Mouse (Mus musculus) CH12.LX (cell line): ENCODE data around the gene Dgka. TPM values are rescaled to one million over a fixed set of nuclear protein-coding genes. Genes with fewer than 3 reads are reported as not detected.

Experiments used
- DNase-seq: peaks from one replicate; pipeline ENCODE4 v3.0.0-alpha.2; 2013; ENCODE audit errors: extremely low read depth
- H3K27ac ChIP-seq: 2 replicates; pipeline ENCODE4 v1.5.1; 2012; ENCODE audit warnings: low read depth, mild to moderate bottlenecking, control low read depth, moderate library complexity; ENCODE audit not compliant: insufficient read depth
- H3K27me3 ChIP-seq: replicated peaks from 2 replicates; pipeline ENCODE3; 2012; ENCODE audit warnings: inconsistent platforms
- H3K36me3 ChIP-seq, 2 experiments: replicated peaks in 1 of 2; 2 replicates each; pipeline versions ENCODE3 to v1.6.1; 2012; ENCODE audit warnings: inconsistent platforms in 1 of 2, low read length in 1 of 2, mild to moderate bottlenecking in 1 of 2, mixed read lengths in 1 of 2, moderate library complexity in 1 of 2; ENCODE audit not compliant: control insufficient read depth in 1 of 2, insufficient read depth in 1 of 2
- H3K4me1 ChIP-seq, 2 experiments: 2 replicates each; pipeline ENCODE4 v1.6.1; 2012; ENCODE audit warnings: inconsistent platforms in 1 of 2, moderate library complexity in 1 of 2; ENCODE audit not compliant: insufficient read depth in 2 of 2, control insufficient read depth in 1 of 2
- H3K4me2 ChIP-seq: 2 replicates; pipeline ENCODE4 v1.6.1; 2012; ENCODE audit warnings: low read depth, mild to moderate bottlenecking, control low read depth; ENCODE audit not compliant: poor library complexity, insufficient read depth, severe bottlenecking
- H3K4me3 ChIP-seq, 3 experiments: fragments of 150-350 bp in 1 of 3; sonication (generic) in 1 of 3; replicated peaks in 1 of 3; 2 replicates each; pipeline versions ENCODE3 to v1.5.1; 2011 to 2012; ENCODE audit warnings: low read depth in 2 of 3, low read length in 2 of 3, mild to moderate bottlenecking in 2 of 3, moderate library complexity in 2 of 3, control low read depth in 1 of 3, improper control_type of control experiment in 1 of 3, inconsistent platforms in 1 of 3, mixed read lengths in 1 of 3; ENCODE audit not compliant: poor library complexity in 1 of 3
- H3K79me2 ChIP-seq: replicated peaks from 2 replicates; pipeline ENCODE4 v1.6.1; 2012; ENCODE audit warnings: mild to moderate bottlenecking, moderate library complexity; ENCODE audit not compliant: control insufficient read depth, poor library complexity, insufficient read depth, severe bottlenecking; ENCODE audit errors: extremely low read depth
- H3K9ac ChIP-seq: 2 replicates; pipeline ENCODE4 v1.6.1; 2012; ENCODE audit warnings: low read depth, mild to moderate bottlenecking, control low read depth, moderate library complexity; ENCODE audit not compliant: insufficient read depth
- H3K9me3 ChIP-seq: replicated peaks from 2 replicates; pipeline ENCODE3; 2012; ENCODE audit warnings: low read length, inconsistent platforms, mixed read lengths
- BHLHE40 ChIP-seq: IDR thresholded peaks from 2 replicates; pipeline ENCODE4 v1.6.1; 2011; ENCODE audit warnings: mild to moderate bottlenecking, low read depth, low read length, improper control_type of control experiment
- CTCF ChIP-seq, 2 experiments: IDR thresholded peaks in 1 of 2; conservative IDR thresholded peaks in 1 of 2; 2 replicates each; pipeline ENCODE4 v1.5.1; 2011 to 2012; ENCODE audit warnings: low read depth in 2 of 2, low read length in 2 of 2, improper control_type of control experiment in 1 of 2, inconsistent platforms in 1 of 2, mild to moderate bottlenecking in 1 of 2, moderate library complexity in 1 of 2
- EP300 ChIP-seq: IDR thresholded peaks from 2 replicates; pipeline ENCODE4 v1.6.1; 2011; ENCODE audit warnings: low read length, improper control_type of control experiment
- JUN ChIP-seq: IDR thresholded peaks from 2 replicates; pipeline ENCODE4 v1.6.1; 2011; ENCODE audit warnings: low read depth, mild to moderate bottlenecking, low read length, improper control_type of control experiment, moderate library complexity; ENCODE audit not compliant: insufficient read depth
- KAT2A ChIP-seq: IDR thresholded peaks from 2 replicates; pipeline ENCODE4 v1.6.1; 2012; ENCODE audit warnings: low read length, improper control_type of control experiment, inconsistent platforms; ENCODE audit not compliant: insufficient replicate concordance
- MAFK ChIP-seq: IDR thresholded peaks from 2 replicates; pipeline ENCODE4 v1.6.1; 2011; ENCODE audit warnings: low read length, improper control_type of control experiment; ENCODE audit not compliant: insufficient replicate concordance
- NRF1 ChIP-seq: IDR thresholded peaks from 2 replicates; pipeline ENCODE4 v1.6.1; 2014; ENCODE audit warnings: low read depth, mild to moderate bottlenecking, inconsistent platforms, low read length, improper control_type of control experiment, moderate library complexity
- POLR2AphosphoS2 ChIP-seq: IDR thresholded peaks from 2 replicates; pipeline ENCODE4 v1.6.1; 2011; ENCODE audit warnings: low read depth, low read length, improper control_type of control experiment
- RCOR1 ChIP-seq: conservative IDR thresholded peaks from 2 replicates; pipeline ENCODE4 v1.6.1; 2012; ENCODE audit warnings: low read depth, mild to moderate bottlenecking, inconsistent platforms, low read length, improper control_type of control experiment
- SMC3 ChIP-seq: IDR thresholded peaks from 2 replicates; pipeline ENCODE4 v1.6.1; 2011; ENCODE audit warnings: low read depth, low read length, improper control_type of control experiment
- TBP ChIP-seq: conservative IDR thresholded peaks from 2 replicates; pipeline ENCODE4 v1.6.1; 2011; ENCODE audit warnings: low read depth, low read length, improper control_type of control experiment
- TCF12 ChIP-seq: IDR thresholded peaks from 2 replicates; pipeline ENCODE4 v1.6.1; 2014; ENCODE audit warnings: low read depth, mild to moderate bottlenecking, inconsistent platforms, low read length, improper control_type of control experiment
- UBTF ChIP-seq: IDR thresholded peaks from 2 replicates; pipeline ENCODE4 v1.6.1; 2012; ENCODE audit warnings: low read depth, mild to moderate bottlenecking, inconsistent platforms, low read length, improper control_type of control experiment, moderate library complexity
- USF1 ChIP-seq: IDR thresholded peaks from 2 replicates; pipeline ENCODE4 v1.6.1; 2014; ENCODE audit warnings: low read depth, mild to moderate bottlenecking, inconsistent platforms, low read length, improper control_type of control experiment
- ZKSCAN1 ChIP-seq: IDR thresholded peaks from 2 replicates; pipeline ENCODE4 v1.6.1; 2012; ENCODE audit warnings: low read depth, inconsistent platforms, low read length, improper control_type of control experiment, borderline replicate concordance
- dilution Hi-C: fragments of 300-500 bp; cut with MboI; formaldehyde crosslinking; loops from 2 replicates; pipeline ENCODE4 v1.14.3; 2020; ENCODE audit warnings: low sequenced_read_pairs; ENCODE audit not compliant: extremely low pct_unique_long_range_greater_than_20kb, extremely low pct_ligation_motif_present
- in situ Hi-C: fragments of 300-500 bp; cut with MboI; formaldehyde crosslinking; loops from 3 replicates; pipeline ENCODE4 v1.14.3; 2019; ENCODE audit warnings: low sequenced_read_pairs, low pct_ligation_motif_present, low pct_unique_long_range_greater_than_20kb, mixed read lengths
- polyA plus RNA-seq: library from polyadenylated mRNA; unstranded; fragments of >175 nt; gene quantifications from 2 replicates; pipeline ENCODE4 v1.2.1, GENCODE M21; 2012; ENCODE audit warnings: low read depth; ENCODE audit not compliant: insufficient read length
- total RNA-seq, 2 experiments: library from RNA; depleted of rRNA; stranded (reverse); fragments of 300-350 nt in 1 of 2; fragments of >200 nt in 1 of 2; gene quantifications; 2 replicates each; pipeline ENCODE4 v1.2.3; 2012 to 2014

Gene Dgka
- total and polyA plus RNA-seq, 3 experiments: 3.4 to 9.0 (median 6.6) TPM

DNA sequence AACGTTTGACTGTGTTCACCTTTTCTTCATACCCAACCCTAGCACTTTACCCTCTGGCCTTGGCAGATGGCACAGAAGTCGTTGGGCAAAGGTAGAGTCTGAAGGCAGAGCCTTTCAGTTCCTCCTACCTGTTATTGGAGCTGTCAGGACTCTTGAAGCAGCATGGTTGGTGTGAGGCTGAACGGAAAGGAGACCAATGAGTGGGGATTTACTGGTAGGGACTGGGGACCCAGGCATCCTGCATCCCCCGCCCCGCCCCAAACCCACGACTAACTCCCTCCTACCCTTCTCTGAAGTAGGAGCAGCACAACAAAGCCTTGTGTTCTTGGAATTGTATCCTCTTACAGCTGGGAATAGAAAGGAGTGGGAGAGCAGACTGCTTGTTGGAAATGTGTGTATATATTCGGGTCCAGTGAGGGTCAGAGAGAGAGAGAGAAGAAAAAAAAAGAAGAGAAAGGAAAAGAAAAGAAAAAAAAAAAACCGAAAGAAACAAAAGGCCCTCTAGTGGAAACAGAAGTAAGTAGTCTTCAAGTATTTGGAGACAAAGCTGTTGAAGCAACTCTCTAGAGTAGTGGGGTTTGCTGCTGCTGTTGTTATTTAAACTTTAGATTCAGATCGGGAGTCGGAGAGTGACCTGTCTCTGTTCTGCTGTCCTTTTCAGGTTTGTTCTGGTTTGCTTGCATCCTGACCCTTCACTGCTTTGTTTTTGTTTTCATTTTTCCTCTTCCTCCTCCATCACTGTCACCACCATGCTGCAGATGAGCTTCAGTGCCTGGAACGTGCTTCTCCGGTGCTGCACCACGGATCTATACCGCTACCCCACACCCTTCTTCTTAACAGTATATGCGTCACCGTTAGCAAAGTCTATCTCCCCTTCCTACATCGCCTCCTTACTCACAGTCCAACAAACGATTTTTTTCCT is at the start of gene Dgka (continued):
- TF ChIP-seq ZKSCAN1 (no peak), SMC3 (no peak; the same call in 1 of the 2 replicates)
- TF ChIP-seq, all 38 proteins: peak for 16

DNA sequence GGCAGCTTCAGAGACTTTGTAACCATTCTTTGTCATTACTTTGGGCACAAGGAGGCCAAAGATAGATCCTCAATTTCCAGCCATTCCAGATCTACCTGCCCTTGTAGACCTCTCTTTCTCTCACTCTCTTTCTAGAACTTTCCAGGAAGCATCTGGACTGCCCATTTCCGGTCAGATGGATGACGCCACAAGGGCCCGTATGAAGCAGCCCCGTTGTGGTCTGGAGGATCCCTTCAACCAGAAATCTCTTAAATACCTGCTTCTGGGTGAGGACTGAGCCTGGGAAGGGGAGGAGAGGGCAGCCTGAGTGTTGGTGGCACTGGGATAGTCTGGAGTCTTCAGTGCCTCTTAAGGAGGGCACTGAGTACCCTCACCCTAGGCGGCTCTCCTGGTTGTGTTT is 49.7 kb upstream of the Dgka start:
- no peak for DNase-seq
- dilution Hi-C loops: no loop called here
- in situ Hi-C loops: no loop called here
- Histone ChIP-seq H3K79me2 (no peaks in the 10 kb centered on the region), H3K4me3 (no peak overlapping the region), H3K4me2 (no peak overlapping the region), H3K27me3 (no peaks in the 10 kb centered on the region), H3K9me3 (no peaks in the 10 kb centered on the region), H3K27ac (no peak overlapping the region), H3K4me1 (peaks cover 8 to 31% of the 10 kb centered on the region in 2 experiments; a peak in 3 of 4 replicates), H3K36me3 (peaks cover 0 to 5% of the 10 kb centered on the region in 2 experiments), H3K9ac (no peak overlapping the region)
- TF ChIP-seq UBTF: no peak
- no peak for TF ChIP-seq EP300
- TF ChIP-seq TBP: no peak
- no peak for TF ChIP-seq POLR2AphosphoS2
- no peak for TF ChIP-seq TCF12
- no peak for TF ChIP-seq KAT2A
- no peak for TF ChIP-seq JUN
- no peak for TF ChIP-seq NRF1
- no peak for TF ChIP-seq SMC3
- TF ChIP-seq BHLHE40: no peak

DNA sequence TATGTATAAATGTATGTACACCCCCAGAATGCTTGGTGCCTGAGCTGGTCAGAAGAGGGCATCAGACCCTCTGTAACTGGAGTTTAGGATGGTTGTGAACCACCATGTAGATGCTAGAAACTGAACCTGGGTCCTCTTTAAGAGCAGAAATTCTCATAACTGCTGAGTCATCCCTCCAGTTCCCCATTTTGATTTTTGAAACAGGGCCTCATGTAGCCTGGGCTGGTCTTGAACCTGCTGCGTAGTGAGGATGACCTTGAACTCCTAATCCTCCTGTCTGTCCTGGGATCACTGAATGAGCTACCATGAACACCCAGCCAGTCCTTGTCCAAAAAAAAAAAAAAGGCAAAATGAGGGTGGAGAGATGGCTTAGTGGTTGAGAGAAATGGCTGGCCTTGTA is 48.6 kb upstream of the Dgka start:
- Histone ChIP-seq H3K36me3 (no peaks in the 10 kb centered on the region), H3K27me3 (no peaks in the 10 kb centered on the region), H3K4me2 (no peak overlapping the region), H3K9ac (no peak overlapping the region), H3K4me3 (no peak overlapping the region), H3K27ac (no peak overlapping the region), H3K9me3 (no peaks in the 10 kb centered on the region), H3K79me2 (no peaks in the 10 kb centered on the region), H3K4me1 (peaks cover 8 to 31% of the 10 kb centered on the region in 2 experiments; a peak in 3 of 4 replicates)
- TF ChIP-seq USF1: no peak
- TF ChIP-seq CTCF (conservative IDR thresholded peaks at IDR 0.05 in 1 of 2, IDR thresholded peaks at IDR 0.05 in 1 of 2; ENCODE audit: low read depth in 2 of 2, low read length in 2 of 2): no peak
- no peak for TF ChIP-seq RCOR1
- TF ChIP-seq MAFK: peak; percentile 73; the same call in 1 of the 2 replicates
- in situ Hi-C loops (no loop called here), dilution Hi-C loops (no loop called here)
- no peak for DNase-seq
